Mouse (Mus musculus) neural tube, embryonic 11.5 days (tissue): Measurements from ENCODE around the gene 4931440F15Rik. TPM values are rescaled to one million over a fixed set of nuclear protein-coding genes. Genes with fewer than 3 reads are reported as not detected.
A peak's percentile ranks its signal among the peaks of the same experiment; 100 is the strongest.
"Not testable (repeated sequence)": the region's sequence is repeated elsewhere in the genome, so short reads cannot be mapped to it uniquely, and the experiment has no call there.

ENCODE experiments used
- ATAC-seq: fragments of 200-750 bp; cut with Nextera tagmentation; 2 replicates; pipeline ENCODE4 v1.8.0; 2017; ENCODE audit warnings: moderate number of reproducible peaks, mild to moderate bottlenecking, moderate TSS enrichment, moderate library complexity; ENCODE audit not compliant: insufficient read depth, low FRiP score, low TSS enrichment
- DNase-seq: peaks from one replicate; pipeline ENCODE4 v3.0.0-alpha.2; 2015; ENCODE audit warnings: low spot score
- H3K27ac ChIP-seq: fragments of 300-500 bp; sonication (generic); 2 replicates; pipeline ENCODE4 v1.5.1; 2014; ENCODE audit warnings: low read depth, mild to moderate bottlenecking, low read length
- H3K27me3 ChIP-seq: fragments of 300-500 bp; sonication (generic); 2 replicates; pipeline ENCODE4 v1.6.1; 2014; ENCODE audit warnings: mild to moderate bottlenecking, low read length, mixed read lengths; ENCODE audit not compliant: control insufficient read depth, insufficient read depth
- H3K36me3 ChIP-seq: fragments of 300-500 bp; sonication (generic); 2 replicates; pipeline ENCODE4 v1.6.1; 2014; ENCODE audit warnings: mild to moderate bottlenecking, low read length, moderate library complexity, mixed read lengths; ENCODE audit not compliant: control insufficient read depth, insufficient read depth
- H3K4me1 ChIP-seq: fragments of 300-500 bp; sonication (generic); 2 replicates; pipeline ENCODE4 v1.6.1; 2014; ENCODE audit warnings: low read length, mixed read lengths; ENCODE audit not compliant: control insufficient read depth, insufficient read depth
- H3K4me2 ChIP-seq: fragments of 300-500 bp; sonication (generic); 2 replicates; pipeline ENCODE4 v1.6.1; 2014; ENCODE audit warnings: low read depth, mild to moderate bottlenecking, moderate library complexity
- H3K4me3 ChIP-seq: fragments of 300-500 bp; sonication (generic); 2 replicates; pipeline ENCODE4 v1.5.1; 2014; ENCODE audit warnings: low read depth, low read length
- H3K9ac ChIP-seq: fragments of 300-500 bp; sonication (generic); 2 replicates; pipeline ENCODE4 v1.6.1; 2014; ENCODE audit warnings: mild to moderate bottlenecking, low read length
- H3K9me3 ChIP-seq: fragments of 300-500 bp; sonication (generic); 2 replicates; pipeline ENCODE4 v1.6.1; 2016; ENCODE audit warnings: low read length; ENCODE audit not compliant: control insufficient read depth
- WGBS: fragments of 180-500 bp; shearing (Covaris S2); extraction: QIAGEN DNeasy Blood & Tissue Kit; methylation state at CpG from one replicate; pipeline ENCODE4 v1.1.7; 2014; 5-methylcytosine and 5-hydroxymethylcytosine counted together
- polyA plus RNA-seq: library from polyadenylated mRNA; unstranded; fragments of >200 nt; fragmentation: Nextera tagmentation; extraction: Ambion mirVana; gene quantifications from 2 replicates; pipeline ENCODE4 v1.2.1, GENCODE M21; 2014

Gene 4931440F15Rik
- polyA plus RNA-seq, result 0.19 TPM in 2 replicates

GRCm38 (mm10) chr11:29825271-29825718 is at the start of gene 4931440F15Rik:
Gene 4931440F15Rik, minus strand, starts transcription at chr11:29825668.
- not testable (repeated sequence) for DNase-seq
- peaks cover 12% of the 10 kb centered on the region for H3K27me3 ChIP-seq
- 30% methylated on average over 21 of the region's 21 CpGs for WGBS

GRCm38 (mm10) chr11:29874781-29875180 is 49.3 kb upstream of the 4931440F15Rik start:
- DNase-seq, H3K9ac ChIP-seq, H3K4me3 ChIP-seq, H3K9me3 ChIP-seq, H3K36me3 ChIP-seq, H3K4me2 ChIP-seq, H3K4me1 ChIP-seq, ATAC-seq, H3K27ac ChIP-seq, H3K27me3 ChIP-seq: not testable (repeated sequence)
- 71% methylated on average over 1 of the region's 1 CpGs for WGBS

More at GRCm38 (mm10) chr11:29825271-29825718, at the start of gene 4931440F15Rik:
- not testable (repeated sequence) for H3K4me3 ChIP-seq, H3K9ac ChIP-seq, ATAC-seq, H3K4me1 ChIP-seq, H3K9me3 ChIP-seq, H3K36me3 ChIP-seq, H3K27ac ChIP-seq
- peak within 1 kb of the TSS; percentile 27 for H3K4me2 ChIP-seq

- Histone ChIP-seq H3K4me3 (no peak overlapping the region), H3K4me2 (no peak overlapping the region), H3K27ac (no peak overlapping the region), H3K36me3 (no peaks in the 10 kb centered on the region), H3K9me3 (no peaks in the 10 kb centered on the region), H3K4me1 (no peaks in the 10 kb centered on the region), H3K27me3 (no peaks in the 10 kb centered on the region), H3K9ac (no peak overlapping the region)
- ATAC-seq (no peak), DNase-seq (no peak)
- 86% methylated on average over 2 of the region's 2 CpGs for WGBS
Measured at GRCm38 (mm10) chr11:29870174-29870573, 44.7 kb upstream of the 4931440F15Rik start.

- Histone ChIP-seq H3K4me2 (no peak overlapping the region), H3K4me1 (no peaks in the 10 kb centered on the region), H3K9ac (no peak overlapping the region), H3K27me3 (no peaks in the 10 kb centered on the region), H3K36me3 (no peaks in the 10 kb centered on the region), H3K4me3 (no peak overlapping the region), H3K9me3 (no peaks in the 10 kb centered on the region), H3K27ac (no peak overlapping the region)
- ATAC-seq (no peak), DNase-seq (no peak)
Measured at GRCm38 (mm10) chr11:29864269-29864668, 38.8 kb upstream of the 4931440F15Rik start.

- no peaks in the 10 kb centered on the region for H3K27me3 ChIP-seq
- DNase-seq, result peak; percentile 26
- WGBS, result 50% methylated on average over 2 of the region's 2 CpGs
- no peaks in the 10 kb centered on the region for H3K36me3 ChIP-seq
- no peak overlapping the region for H3K9ac ChIP-seq
- no peaks in the 10 kb centered on the region for H3K9me3 ChIP-seq
- ATAC-seq, result no peak
- H3K4me1 ChIP-seq, result no peaks in the 10 kb centered on the region
- H3K27ac ChIP-seq, result no peak overlapping the region
- no peak overlapping the region for H3K4me3 ChIP-seq
- no peak overlapping the region for H3K4me2 ChIP-seq
Measured at GRCm38 (mm10) chr11:29861750-29862397, 36.4 kb upstream of the 4931440F15Rik start.

GRCm38 (mm10) chr11:29861040-29861439 is 35.6 kb upstream of the 4931440F15Rik start:
- H3K27ac ChIP-seq, result no peak overlapping the region
- DNase-seq, result no peak
- H3K4me2 ChIP-seq, result no peak overlapping the region
- H3K4me3 ChIP-seq, result no peak overlapping the region
- H3K27me3 ChIP-seq, result no peaks in the 10 kb centered on the region
- no peaks in the 10 kb centered on the region for H3K36me3 ChIP-seq
- H3K4me1 ChIP-seq, result no peaks in the 10 kb centered on the region
- H3K9ac ChIP-seq, result no peak overlapping the region
- no peaks in the 10 kb centered on the region for H3K9me3 ChIP-seq
- WGBS, result 80% methylated on average over 2 of the region's 2 CpGs
- ATAC-seq, result no peak

GRCm38 (mm10) chr11:29840606-29841227 is 15.2 kb upstream of the 4931440F15Rik start:
- ATAC-seq (no peak), DNase-seq (no peak)
- no peaks in the 10 kb centered on the region for H3K4me1 ChIP-seq
- WGBS, result 88% methylated on average over 3 of the region's 3 CpGs
- H3K27me3 ChIP-seq, result no peaks in the 10 kb centered on the region
- H3K36me3 ChIP-seq, result no peaks in the 10 kb centered on the region
- no peak overlapping the region for H3K4me2 ChIP-seq
- H3K9ac ChIP-seq, result no peak overlapping the region
- no peak overlapping the region for H3K4me3 ChIP-seq
- H3K27ac ChIP-seq, result no peak overlapping the region
- no peaks in the 10 kb centered on the region for H3K9me3 ChIP-seq

- Histone ChIP-seq H3K27me3 (no peaks in the 10 kb centered on the region), H3K27ac (no peak overlapping the region), H3K4me2 (no peak overlapping the region), H3K9ac (no peak overlapping the region), H3K36me3 (no peaks in the 10 kb centered on the region), H3K4me3 (no peak overlapping the region), H3K4me1 (no peaks in the 10 kb centered on the region), H3K9me3 (no peaks in the 10 kb centered on the region)
- DNase-seq, result no peak
- WGBS, result 83% methylated on average over 3 of the region's 3 CpGs
- no peak for ATAC-seq
Measured at GRCm38 (mm10) chr11:29839781-29840180, 14.3 kb upstream of the 4931440F15Rik start.

- Histone ChIP-seq H3K27me3 (no peaks in the 10 kb centered on the region), H3K4me1 (no peaks in the 10 kb centered on the region), H3K27ac (no peak overlapping the region), H3K4me3 (no peak overlapping the region), H3K9ac (no peak overlapping the region), H3K36me3 (no peaks in the 10 kb centered on the region), H3K4me2 (no peak overlapping the region), H3K9me3 (no peaks in the 10 kb centered on the region)
- no peak for DNase-seq
- ATAC-seq, result no peak
Measured at GRCm38 (mm10) chr11:29837066-29837465, 11.6 kb upstream of the 4931440F15Rik start.
